Mouse (Mus musculus) 3T3-L1 (cell line): ENCODE data around the gene Fam216b.

Source experiments
- DNase-seq: peaks from one replicate; pipeline ENCODE4 v3.0.0-alpha.2; 2015; ENCODE audit warnings: low read depth, low spot score

Fam216b gene

GRCm38 (mm10) chr14:78088907-78089306, at the start of gene Fam216b:
Fam216b (minus strand) TSS chr14:78089007.
- DNase-seq: no peak

- no peak for DNase-seq
These were observed 43.7 kb upstream of the Fam216b start for GRCm38 (mm10) chr14:78132368-78133052.

- no peak for DNase-seq
These were observed 37.9 kb upstream of the Fam216b start for GRCm38 (mm10) chr14:78126670-78127069.

GRCm38 (mm10) chr14:78120286-78120685, 31.5 kb upstream of the Fam216b start:
- no peak for DNase-seq

- DNase-seq: no peak
These were observed 30.8 kb upstream of the Fam216b start for GRCm38 (mm10) chr14:78119449-78120200.

- DNase-seq: no peak
These were observed 28.9 kb upstream of the Fam216b start for GRCm38 (mm10) chr14:78117671-78118070.

- DNase-seq: no peak
These were observed 28.5 kb upstream of the Fam216b start for GRCm38 (mm10) chr14:78117268-78117667.

GRCm38 (mm10) chr14:78112466-78112865, 23.7 kb upstream of the Fam216b start:
- DNase-seq: no peak

- peak; percentile 73 for DNase-seq
These were observed 22.1 kb upstream of the Fam216b start for GRCm38 (mm10) chr14:78110871-78111270.

- no peak for DNase-seq
These were observed 20.6 kb upstream of the Fam216b start for GRCm38 (mm10) chr14:78109419-78109818.

- DNase-seq: no peak
These were observed 19.6 kb upstream of the Fam216b start for GRCm38 (mm10) chr14:78108388-78108787.

GRCm38 (mm10) chr14:78089591-78089990, 784 bp upstream of the Fam216b start:
- DNase-seq: no peak

- DNase-seq: no peak
These were observed 5.3 kb downstream of the Fam216b start for GRCm38 (mm10) chr14:78083465-78083864.

GRCm38 (mm10) chr14:78077508-78077907, 11.3 kb downstream of the Fam216b start:
- DNase-seq: no peak

- peak; percentile 49 for DNase-seq
These were observed 22.7 kb downstream of the Fam216b start for GRCm38 (mm10) chr14:78065938-78066710.

GRCm38 (mm10) chr14:78062484-78062883, 26.3 kb downstream of the Fam216b start:
- no peak for DNase-seq

- no peak for DNase-seq
These were observed 28.2 kb downstream of the Fam216b start for GRCm38 (mm10) chr14:78060609-78060951.

GRCm38 (mm10) chr14:78059878-78060608, 28.8 kb downstream of the Fam216b start:
- DNase-seq: no peak

- DNase-seq: no peak
These were observed 31.4 kb downstream of the Fam216b start for GRCm38 (mm10) chr14:78057362-78057761.

GRCm38 (mm10) chr14:78056371-78056770, 32.4 kb downstream of the Fam216b start:
- DNase-seq: peak; percentile 9

- DNase-seq: no peak
These were observed 40.1 kb downstream of the Fam216b start for GRCm38 (mm10) chr14:78048674-78049073.

GRCm38 (mm10) chr14:78048258-78048657, 40.5 kb downstream of the Fam216b start:
- DNase-seq: no peak
